Mouse (Mus musculus) heart, embryonic 11.5 days (tissue): ENCODE results near the gene Emilin2. TPM values are rescaled to one million over a fixed set of nuclear protein-coding genes. Genes with fewer than 3 reads are reported as not detected.

Experiments used
- ATAC-seq: fragments of 200-750 bp; cut with Nextera tagmentation; replicated peaks from 2 replicates; pipeline ENCODE4 v1.8.0; 2017; ENCODE audit warnings: moderate library complexity; ENCODE audit not compliant: insufficient number of reproducible peaks, low FRiP score, low TSS enrichment
- H3K27ac ChIP-seq: fragments of 300-500 bp; sonication (generic); 2 replicates; pipeline ENCODE4 v1.5.1; 2014; ENCODE audit warnings: mild to moderate bottlenecking, low read depth, low read length
- H3K27me3 ChIP-seq: fragments of 300-500 bp; sonication (generic); 2 replicates; pipeline ENCODE4 v1.6.1; 2014; ENCODE audit warnings: mild to moderate bottlenecking, low read length, mixed read lengths; ENCODE audit not compliant: control insufficient read depth, insufficient read depth
- H3K36me3 ChIP-seq: fragments of 300-500 bp; sonication (generic); 2 replicates; pipeline ENCODE4 v1.6.1; 2014; ENCODE audit warnings: mild to moderate bottlenecking, low read length, moderate library complexity, mixed read lengths; ENCODE audit not compliant: control insufficient read depth, insufficient read depth
- H3K4me1 ChIP-seq: fragments of 300-500 bp; sonication (generic); 2 replicates; pipeline ENCODE4 v1.6.1; 2014; ENCODE audit warnings: low read length; ENCODE audit not compliant: control insufficient read depth, insufficient read depth
- H3K4me2 ChIP-seq: fragments of 300-500 bp; sonication (generic); 2 replicates; pipeline ENCODE4 v1.6.1; 2014; ENCODE audit warnings: mild to moderate bottlenecking, moderate library complexity
- H3K4me3 ChIP-seq: fragments of 300-500 bp; sonication (generic); 2 replicates; pipeline ENCODE4 v1.5.1; 2014; ENCODE audit warnings: low read depth, low read length
- H3K9ac ChIP-seq: fragments of 300-500 bp; sonication (generic); 2 replicates; pipeline ENCODE4 v1.6.1; 2014; ENCODE audit warnings: mild to moderate bottlenecking, low read depth, low read length, moderate library complexity
- H3K9me3 ChIP-seq: fragments of 300-500 bp; sonication (generic); replicated peaks from 2 replicates; pipeline ENCODE4 v1.6.1; 2016; ENCODE audit warnings: low read length; ENCODE audit not compliant: control insufficient read depth
- WGBS: fragments of 180-500 bp; shearing (Covaris S2); extraction: QIAGEN DNeasy Blood & Tissue Kit; methylation state at CpG from one replicate; pipeline ENCODE4 v1.1.7; 2014; ENCODE audit not compliant: insufficient replicate concordance; 5-methylcytosine and 5-hydroxymethylcytosine counted together
- polyA plus RNA-seq: library from polyadenylated mRNA; unstranded; fragments of >200 nt; fragmentation: Nextera tagmentation; extraction: Ambion mirVana; gene quantifications from 2 replicates; pipeline ENCODE4 v1.2.1, GENCODE M21; 2014

Gene Emilin2
- polyA plus RNA-seq, 1 experiment from 2014 or later: 59.1 TPM

DNA sequence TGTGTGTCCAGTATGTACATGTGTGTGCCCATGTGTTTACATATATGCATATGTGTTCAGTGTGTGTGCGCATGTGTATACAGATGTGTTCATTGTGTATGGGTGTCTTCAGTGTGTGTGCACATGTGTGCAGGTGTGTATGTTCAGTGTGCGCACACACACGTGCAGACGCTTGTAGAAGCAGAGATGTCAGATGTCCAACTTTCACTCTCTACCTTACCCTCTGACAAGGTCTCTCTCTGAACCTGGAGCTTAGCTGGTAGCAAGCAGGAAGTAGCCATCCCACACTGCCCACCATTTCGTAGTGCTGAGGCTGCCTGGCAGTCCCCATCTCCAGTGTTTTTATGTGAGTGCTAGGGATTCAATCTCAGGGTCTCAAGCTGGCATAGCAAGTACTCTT, 3.5 kb downstream of the Emilin2 start:
- no peaks in the 10 kb centered on the region for H3K9me3 ChIP-seq
- H3K4me1 ChIP-seq: peaks cover 15% of the 10 kb centered on the region
- H3K27ac ChIP-seq: no peak overlapping the region
- peaks cover 2% of the 10 kb centered on the region; the same call in 1 of the 2 replicates for H3K27me3 ChIP-seq
- WGBS: 89% methylated on average over 5 of the region's 5 CpGs
- no peak overlapping the region for H3K4me3 ChIP-seq
- H3K9ac ChIP-seq: no peak overlapping the region
- H3K4me2 ChIP-seq: no peak overlapping the region
- no peak for ATAC-seq
- H3K36me3 ChIP-seq: no peaks in the 10 kb centered on the region

DNA sequence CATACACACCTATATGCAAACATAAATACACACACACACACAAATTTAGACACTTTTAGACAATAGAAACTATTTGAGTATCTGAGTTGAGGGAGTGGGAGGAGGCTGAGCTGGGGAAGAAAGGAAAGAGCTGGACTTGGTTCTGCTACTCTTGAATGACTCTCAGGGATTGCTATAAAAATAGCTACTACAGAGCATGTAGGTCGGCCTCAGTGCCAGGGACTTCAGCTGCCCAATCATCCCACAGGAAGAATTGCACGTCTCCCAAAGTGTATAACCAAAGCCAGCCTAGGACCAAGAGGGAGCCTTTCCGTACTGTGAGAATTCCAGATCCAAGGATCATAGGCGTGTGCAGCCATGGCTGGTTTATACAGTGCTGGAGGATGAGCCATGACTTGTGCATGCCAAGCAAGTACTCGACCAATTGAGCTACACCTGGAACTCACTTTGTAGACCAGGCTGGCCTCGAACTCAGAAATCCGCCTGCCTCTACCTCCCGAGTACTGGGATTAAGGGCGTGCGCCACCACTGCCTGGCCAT, 4.5 kb downstream of the Emilin2 start:
- Histone ChIP-seq H3K9me3 (no peaks in the 10 kb centered on the region), H3K36me3 (no peaks in the 10 kb centered on the region), H3K4me2 (peak overlapping the region; percentile 27; the same call in 1 of the 2 replicates), H3K27ac (0 out of 2 replicates have a peak overlapping the region, but pooled peaks have one; percentile 31), H3K9ac (no peak overlapping the region), H3K27me3 (no peaks in the 10 kb centered on the region; the same call in 1 of the 2 replicates), H3K4me1 (peaks cover 15% of the 10 kb centered on the region), H3K4me3 (no peak overlapping the region)
- WGBS: 72% methylated on average over 10 of the region's 10 CpGs
- no peak for ATAC-seq

DNA sequence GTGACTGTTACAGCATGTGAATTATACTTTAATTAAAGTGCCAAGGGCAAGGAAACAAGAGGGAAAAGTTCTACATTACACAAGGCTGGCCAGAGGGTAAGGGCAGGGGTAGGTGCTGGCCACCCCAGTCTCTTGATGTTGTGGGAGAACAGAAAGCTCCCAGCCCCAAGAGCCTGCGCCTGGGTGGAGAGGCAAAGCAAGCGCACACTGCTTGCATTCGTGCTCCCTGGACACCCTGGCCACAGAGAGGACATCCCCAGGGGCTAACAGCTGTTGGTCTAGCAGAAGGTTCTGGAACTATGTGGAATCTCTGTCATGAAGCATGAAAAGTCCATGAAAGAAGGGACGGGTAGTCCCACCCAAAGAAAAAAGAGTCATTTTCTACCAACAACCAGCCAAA, 5.1 kb downstream of the Emilin2 start:
- Histone ChIP-seq H3K36me3 (no peaks in the 10 kb centered on the region), H3K27me3 (no peaks in the 10 kb centered on the region; the same call in 1 of the 2 replicates), H3K4me2 (no peak overlapping the region; the same call in 1 of the 2 replicates), H3K9me3 (no peaks in the 10 kb centered on the region), H3K4me3 (no peak overlapping the region), H3K9ac (0 out of 2 replicates have a peak overlapping the region, but pooled peaks have one; percentile 13), H3K27ac (no peak overlapping the region), H3K4me1 (peaks cover 15% of the 10 kb centered on the region)
- WGBS: 74% methylated on average over 4 of the region's 4 CpGs
- no peak for ATAC-seq

DNA sequence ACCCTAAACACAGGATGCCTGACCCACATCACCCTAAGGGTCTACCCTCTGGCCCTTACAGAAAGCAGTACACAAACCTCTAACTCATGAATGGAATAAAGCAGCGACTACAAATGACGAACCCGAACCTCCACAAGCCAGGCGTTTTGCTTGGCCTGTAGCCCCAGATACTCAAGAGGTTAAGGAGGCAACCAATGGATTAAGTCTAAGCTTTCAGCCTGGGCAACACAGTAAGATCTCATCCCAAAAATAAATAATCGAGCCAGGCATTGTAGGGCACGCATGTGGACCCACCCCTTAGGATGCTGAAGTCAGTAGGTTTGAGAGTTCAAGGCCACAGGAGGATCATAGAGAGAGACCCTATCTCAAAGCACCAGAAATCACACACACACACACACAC, 5.7 kb downstream of the Emilin2 start:
- H3K9ac ChIP-seq: no peak overlapping the region
- ATAC-seq: no peak
- H3K4me3 ChIP-seq: no peak overlapping the region
- no peaks in the 10 kb centered on the region for H3K9me3 ChIP-seq
- no peak overlapping the region for H3K4me2 ChIP-seq
- H3K36me3 ChIP-seq: no peaks in the 10 kb centered on the region
- H3K27me3 ChIP-seq: no peaks in the 10 kb centered on the region; the same call in 1 of the 2 replicates
- 86% methylated on average over 6 of the region's 6 CpGs for WGBS
- H3K27ac ChIP-seq: no peak overlapping the region
- peaks cover 15% of the 10 kb centered on the region for H3K4me1 ChIP-seq

DNA sequence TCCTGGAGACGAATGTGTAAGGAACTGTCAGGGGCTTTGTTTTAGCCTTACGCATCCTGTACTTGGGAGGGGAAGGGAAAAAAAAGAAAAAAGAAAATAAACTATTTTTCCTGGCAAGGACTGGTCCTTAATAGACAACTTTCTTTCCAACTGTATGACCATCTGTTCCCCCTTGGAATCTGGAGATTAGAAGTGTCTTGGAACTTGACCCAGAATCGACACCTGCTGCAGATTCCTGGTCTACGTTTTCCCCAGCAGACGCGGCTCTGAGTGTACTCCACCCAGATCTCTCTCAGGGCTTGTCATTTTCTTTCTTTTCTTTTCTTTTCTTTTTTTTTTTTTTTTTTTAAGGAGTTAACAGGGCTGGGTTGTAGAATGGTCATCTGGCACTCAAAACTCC, 8.3 kb downstream of the Emilin2 start:
- H3K36me3 ChIP-seq: 0 out of 2 replicates have a peak, but pooled peaks cover 5% of the 10 kb centered on the region
- WGBS: 49% methylated on average over 6 of the region's 6 CpGs
- peaks cover 15% of the 10 kb centered on the region for H3K4me1 ChIP-seq
- no peaks in the 10 kb centered on the region for H3K27me3 ChIP-seq
- H3K9me3 ChIP-seq: no peaks in the 10 kb centered on the region
- ATAC-seq: no peak
- no peak overlapping the region for H3K9ac ChIP-seq
- no peak overlapping the region for H3K4me2 ChIP-seq
- no peak overlapping the region for H3K27ac ChIP-seq
- H3K4me3 ChIP-seq: no peak overlapping the region

DNA sequence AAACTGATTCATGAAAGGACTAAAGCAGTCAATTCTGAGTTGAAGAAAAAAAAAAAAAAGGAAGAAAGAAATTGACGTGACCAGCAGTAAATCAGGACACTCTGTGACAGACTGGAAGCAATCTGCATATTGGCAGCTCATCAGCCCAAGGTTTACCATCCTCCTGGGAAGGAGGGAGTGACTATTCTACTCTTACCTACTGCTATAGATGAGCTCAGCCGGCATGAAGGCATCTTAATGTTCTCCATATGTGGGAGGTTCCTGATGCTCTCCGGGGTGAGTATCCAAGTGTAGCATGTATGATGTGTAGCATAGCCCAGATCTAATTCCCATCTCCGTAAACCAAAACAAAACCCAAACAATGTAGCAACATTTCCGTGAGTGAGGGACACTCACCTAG, 10.4 kb downstream of the Emilin2 start:
- no peak overlapping the region for H3K4me2 ChIP-seq
- ATAC-seq: no peak
- no peak overlapping the region for H3K27ac ChIP-seq
- H3K4me3 ChIP-seq: no peak overlapping the region
- H3K36me3 ChIP-seq: 0 out of 2 replicates have a peak, but pooled peaks cover 5% of the 10 kb centered on the region
- H3K4me1 ChIP-seq: peaks cover 8% of the 10 kb centered on the region
- no peak overlapping the region for H3K9ac ChIP-seq
- no peaks in the 10 kb centered on the region for H3K9me3 ChIP-seq
- H3K27me3 ChIP-seq: no peaks in the 10 kb centered on the region
- 66% methylated on average over 5 of the region's 5 CpGs for whole genome bisulfite sequencing

DNA sequence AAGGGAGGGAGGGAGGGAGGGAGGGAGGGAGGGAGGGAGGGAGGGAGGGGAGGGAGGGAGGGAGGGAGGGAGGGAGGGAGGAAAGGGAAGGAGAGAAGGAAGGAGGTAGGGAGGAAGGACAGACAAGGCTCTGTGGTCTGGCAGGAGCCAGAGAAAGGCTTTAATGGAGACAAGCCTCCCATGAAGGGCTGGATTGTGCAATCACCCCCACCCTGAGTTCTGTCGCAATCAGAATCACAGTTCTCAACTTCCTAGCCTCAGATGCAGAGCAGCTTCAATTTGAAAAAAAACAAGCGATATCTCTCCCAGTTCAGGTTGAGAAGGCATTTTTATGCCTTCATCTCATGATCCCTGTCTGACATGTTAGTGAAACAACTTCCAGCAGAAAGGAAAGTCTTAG, 11.4 kb downstream of the Emilin2 start:
- 0 out of 2 replicates have a peak, but pooled peaks cover 5% of the 10 kb centered on the region for H3K36me3 ChIP-seq
- peaks cover 8% of the 10 kb centered on the region for H3K4me1 ChIP-seq
- WGBS: 70% methylated on average over 2 of the region's 2 CpGs
- no peaks in the 10 kb centered on the region for H3K27me3 ChIP-seq
- no peak overlapping the region for H3K27ac ChIP-seq
- no peak overlapping the region for H3K4me3 ChIP-seq
- ATAC-seq: no peak
- H3K9me3 ChIP-seq: no peaks in the 10 kb centered on the region
- no peak overlapping the region for H3K4me2 ChIP-seq
- no peak overlapping the region for H3K9ac ChIP-seq

DNA sequence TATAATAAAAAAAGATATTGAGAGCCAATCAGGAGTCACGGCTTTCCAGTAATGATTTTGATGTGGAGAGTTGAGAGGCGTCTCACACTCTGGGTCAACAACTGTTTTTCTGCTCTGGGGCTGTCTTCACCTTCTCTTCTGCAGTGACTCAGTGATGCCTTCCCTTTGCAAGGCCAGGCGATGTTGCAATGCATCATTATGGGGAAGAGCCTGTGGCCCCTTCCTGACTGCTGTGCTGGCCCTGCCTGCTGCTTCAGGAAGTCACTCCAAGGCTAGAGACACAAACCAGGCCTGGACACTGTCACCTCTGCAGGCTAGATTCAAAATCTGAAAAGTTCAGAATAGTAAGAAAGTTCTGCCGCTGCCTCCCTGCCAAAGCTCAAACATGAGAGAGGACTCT, 11.9 kb downstream of the Emilin2 start:
- H3K36me3 ChIP-seq: 0 out of 2 replicates have a peak, but pooled peaks cover 5% of the 10 kb centered on the region
- H3K9ac ChIP-seq: no peak overlapping the region
- H3K4me2 ChIP-seq: no peak overlapping the region
- WGBS: 67% methylated on average over 4 of the region's 4 CpGs
- no peak overlapping the region for H3K27ac ChIP-seq
- no peaks in the 10 kb centered on the region for H3K27me3 ChIP-seq
- no peak overlapping the region for H3K4me3 ChIP-seq
- no peak for ATAC-seq
- no peaks in the 10 kb centered on the region for H3K9me3 ChIP-seq
- peaks cover 8% of the 10 kb centered on the region for H3K4me1 ChIP-seq

DNA sequence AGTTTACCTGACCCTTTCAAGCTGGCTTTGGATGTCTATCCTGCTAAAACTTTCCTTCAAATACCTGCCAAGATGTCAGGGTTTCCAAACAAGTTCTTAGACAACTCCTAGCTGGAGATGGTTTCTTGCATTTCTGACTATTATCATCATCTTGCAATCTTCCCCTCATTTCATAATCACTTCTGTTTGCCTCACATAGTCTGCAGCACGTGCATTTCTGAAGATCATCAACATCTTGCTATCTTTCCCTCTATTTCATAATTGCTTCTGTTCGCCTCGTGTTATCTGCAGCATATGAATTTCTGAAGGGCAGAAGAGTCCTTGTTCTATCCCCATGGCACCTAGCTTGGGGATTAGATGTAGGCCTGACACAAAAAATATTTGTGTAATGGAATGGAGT, 17.2 kb downstream of the Emilin2 start:
- Histone ChIP-seq H3K4me2 (no peak overlapping the region), H3K36me3 (0 out of 2 replicates have a peak, but pooled peaks cover 2% of the 10 kb centered on the region), H3K9me3 (no peaks in the 10 kb centered on the region), H3K4me3 (no peak overlapping the region), H3K9ac (no peak overlapping the region), H3K27me3 (no peaks in the 10 kb centered on the region), H3K27ac (no peak overlapping the region), H3K4me1 (peaks cover 42% of the 10 kb centered on the region)
- no peak for ATAC-seq
- 80% methylated on average over 3 of the region's 3 CpGs for WGBS
